Mouse (Mus musculus) layer of hippocampus, adult 9-11 months (tissue): ENCODE data around the gene Ttc1.

Experiments
- DNase-seq: peaks from one replicate; pipeline ENCODE4 v3.0.0; 2022

Gene Ttc1

GRCm38 (mm10) chr11:43747233-43748226 is at the start of gene Ttc1:
Gene Ttc1 (minus strand): TSS chr11:43748008.
- DNase-seq, result peak; percentile 98

GRCm38 (mm10) chr11:43795992-43796391 is 48.2 kb upstream of the Ttc1 start:
- DNase-seq, result no peak

- no peak for DNase-seq
Measured at GRCm38 (mm10) chr11:43790446-43790845, 42.6 kb upstream of the Ttc1 start.

GRCm38 (mm10) chr11:43783772-43784171 is 36.0 kb upstream of the Ttc1 start:
- DNase-seq, result peak; percentile 36

GRCm38 (mm10) chr11:43783106-43783505 is 35.3 kb upstream of the Ttc1 start:
- no peak for DNase-seq

GRCm38 (mm10) chr11:43779551-43779950 is 31.7 kb upstream of the Ttc1 start:
- no peak for DNase-seq

- DNase-seq, result no peak
Measured at GRCm38 (mm10) chr11:43776324-43776694, 28.5 kb upstream of the Ttc1 start.

- DNase-seq, result no peak
Measured at GRCm38 (mm10) chr11:43775469-43776323, 27.9 kb upstream of the Ttc1 start.

- DNase-seq, result no peak
Measured at GRCm38 (mm10) chr11:43773725-43774124, 25.9 kb upstream of the Ttc1 start.

- no peak for DNase-seq
Measured at GRCm38 (mm10) chr11:43770110-43770509, 22.3 kb upstream of the Ttc1 start.

- no peak for DNase-seq
Measured at GRCm38 (mm10) chr11:43767749-43768148, 19.9 kb upstream of the Ttc1 start.

- DNase-seq, result peak; percentile 66
Measured at GRCm38 (mm10) chr11:43766922-43767648, 19.3 kb upstream of the Ttc1 start.

GRCm38 (mm10) chr11:43758436-43758835 is 10.6 kb upstream of the Ttc1 start:
- no peak for DNase-seq

GRCm38 (mm10) chr11:43755411-43755810 is 7.6 kb upstream of the Ttc1 start:
- DNase-seq, result no peak

GRCm38 (mm10) chr11:43754568-43754967 is 6.8 kb upstream of the Ttc1 start:
- DNase-seq, result no peak

- no peak for DNase-seq
Measured at GRCm38 (mm10) chr11:43751542-43751941, 3.7 kb upstream of the Ttc1 start.

GRCm38 (mm10) chr11:43728737-43729301 is 19.0 kb downstream of the Ttc1 start:
- peak; percentile 52 for DNase-seq

- no peak for DNase-seq
Measured at GRCm38 (mm10) chr11:43727796-43728195, 20.0 kb downstream of the Ttc1 start.

- DNase-seq, result no peak
Measured at GRCm38 (mm10) chr11:43723411-43723810, 24.4 kb downstream of the Ttc1 start.

GRCm38 (mm10) chr11:43712178-43712577 is 35.6 kb downstream of the Ttc1 start:
- peak; percentile 30 for DNase-seq

- no peak for DNase-seq
Measured at GRCm38 (mm10) chr11:43708409-43708808, 39.4 kb downstream of the Ttc1 start.

- DNase-seq, result no peak
Measured at GRCm38 (mm10) chr11:43705751-43706150, 42.1 kb downstream of the Ttc1 start.

GRCm38 (mm10) chr11:43703552-43703951 is 44.3 kb downstream of the Ttc1 start:
- no peak for DNase-seq
